Mouse (Mus musculus): ENCODE measurements around the gene Rab3a.

Gene Rab3a

DNA sequence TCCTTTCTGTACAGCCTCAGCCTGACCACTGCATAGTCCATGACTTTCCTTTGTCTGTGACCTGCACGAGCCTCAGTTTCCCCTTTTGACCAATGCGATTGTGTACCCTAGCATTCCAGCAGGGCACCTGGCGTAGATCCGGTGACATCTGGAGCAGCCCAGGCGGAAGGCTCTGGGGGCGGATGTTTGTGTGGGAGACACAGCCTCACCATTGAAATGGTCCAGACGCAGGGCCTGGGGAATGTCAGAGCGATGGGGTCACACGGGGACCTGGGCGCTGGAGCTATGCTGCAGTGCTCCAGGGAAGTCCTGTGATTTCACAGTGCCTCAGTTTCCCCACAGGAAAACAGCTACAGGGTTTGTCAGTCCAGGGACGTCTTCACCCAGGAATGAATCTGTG, 12.3 kb upstream of the Rab3a start:
- DNase-seq (ENCODE audit: low spot score), result no peak

- DNase-seq (ENCODE audit: low spot score), result no peak
These were observed 11.4 kb upstream of the Rab3a start for GRCm38 (mm10) chr8:70742981-70743655.

GRCm38 (mm10) chr8:70743656-70744590, 10.6 kb upstream of the Rab3a start:
- DNase-seq (ENCODE audit: low spot score), result peak; percentile 65

DNA sequence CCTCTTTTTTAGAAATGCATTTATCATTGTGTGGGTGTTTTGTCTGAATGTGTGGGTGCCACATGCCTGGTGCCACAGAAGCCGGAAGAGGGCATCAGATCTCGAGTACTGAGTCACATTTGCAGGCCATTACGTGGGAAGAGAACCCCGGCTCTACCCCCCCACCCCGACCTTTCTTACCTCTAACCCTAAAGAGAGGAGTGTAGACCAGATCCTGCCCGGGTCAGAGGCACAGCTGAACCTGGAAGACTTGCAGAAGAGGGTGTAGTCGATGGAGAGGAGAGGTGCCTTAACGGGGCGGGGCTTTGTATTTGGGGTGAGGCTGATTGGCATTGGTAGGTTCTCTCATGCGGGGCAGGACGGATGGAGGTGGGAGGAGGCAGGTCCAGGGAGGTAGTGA, 9.7 kb upstream of the Rab3a start:
- no peak for DNase-seq (ENCODE audit: low spot score)

- DNase-seq (ENCODE audit: low spot score), result no peak
These were observed 8.7 kb upstream of the Rab3a start for GRCm38 (mm10) chr8:70745691-70746220.

- DNase-seq (ENCODE audit: low spot score), result no peak
These were observed 7.8 kb upstream of the Rab3a start for GRCm38 (mm10) chr8:70746676-70747075.

- DNase-seq (ENCODE audit: low spot score), result no peak
These were observed 7.1 kb upstream of the Rab3a start for GRCm38 (mm10) chr8:70747211-70747890.

GRCm38 (mm10) chr8:70748246-70749096, 6.0 kb upstream of the Rab3a start:
- no peak for DNase-seq (ENCODE audit: low spot score)

- no peak for DNase-seq (ENCODE audit: low spot score)
These were observed 5.3 kb upstream of the Rab3a start for GRCm38 (mm10) chr8:70749097-70749674.

GRCm38 (mm10) chr8:70750128-70750680, 4.3 kb upstream of the Rab3a start:
- no peak for DNase-seq (ENCODE audit: low spot score)

DNA sequence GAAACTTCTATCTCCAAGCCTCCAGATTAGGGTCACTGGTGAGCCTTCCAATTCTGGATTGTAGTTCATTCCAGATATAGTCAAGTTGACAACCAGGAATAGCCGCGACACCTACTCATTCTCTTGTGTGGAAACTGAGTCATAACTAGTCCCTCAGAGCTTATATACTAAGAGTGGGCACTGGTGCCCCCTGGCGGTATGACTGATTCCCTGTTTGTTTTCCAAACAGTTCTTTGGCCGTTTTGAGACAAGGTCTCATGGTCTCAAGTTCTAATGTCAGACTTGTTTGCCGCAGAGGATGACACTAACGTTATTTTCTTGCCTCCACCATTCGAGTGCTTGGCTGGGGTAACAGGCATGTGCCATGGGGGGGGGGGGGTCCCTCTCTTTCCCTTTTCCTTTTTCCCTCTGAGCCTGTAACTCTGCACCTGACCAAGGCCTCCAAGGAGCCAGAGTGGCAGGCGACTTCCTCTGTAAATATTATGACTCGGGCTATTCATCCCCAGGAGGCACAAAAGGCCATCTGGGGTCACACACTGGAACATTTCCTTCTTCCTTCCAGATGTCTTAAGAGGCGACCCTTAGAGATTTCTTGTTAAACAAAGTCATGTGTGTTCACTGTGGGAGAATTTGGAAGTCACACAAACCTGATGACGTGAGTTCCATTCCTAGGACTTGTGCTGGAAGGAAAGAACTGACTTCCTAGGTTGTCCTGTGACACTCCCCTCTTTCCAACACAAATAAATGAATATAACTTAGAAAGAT, 2.3 kb upstream of the Rab3a start:
- DNase-seq (ENCODE audit: low spot score), result no peak

DNA sequence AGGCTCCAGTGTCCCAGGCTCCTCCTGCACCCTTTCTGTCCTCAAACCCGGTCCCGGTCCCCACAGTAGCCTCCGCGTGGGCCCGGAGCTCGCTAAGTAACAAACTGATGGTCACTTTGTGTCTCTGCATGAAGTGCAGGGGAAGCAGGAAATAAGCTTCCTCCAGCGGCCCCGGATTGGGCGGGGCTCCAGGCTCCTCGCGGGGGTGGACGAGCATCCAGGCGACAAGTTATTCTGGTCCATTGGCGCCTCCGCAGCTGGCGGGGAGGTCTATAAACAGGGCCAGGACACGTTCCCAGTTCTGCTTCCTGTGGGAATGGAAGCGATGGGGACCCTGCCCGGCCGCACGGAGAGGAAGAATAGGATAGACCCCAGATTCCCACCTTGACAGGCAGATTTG, 1.3 kb upstream of the Rab3a start:
- no peak for DNase-seq (ENCODE audit: low spot score)

- no peak for DNase-seq (ENCODE audit: low spot score)
These were observed 587 bp downstream of the Rab3a start for GRCm38 (mm10) chr8:70754871-70755660.

GRCm38 (mm10) chr8:70755661-70756475, 1.4 kb downstream of the Rab3a start:
- DNase-seq (ENCODE audit: low spot score), result no peak

DNA sequence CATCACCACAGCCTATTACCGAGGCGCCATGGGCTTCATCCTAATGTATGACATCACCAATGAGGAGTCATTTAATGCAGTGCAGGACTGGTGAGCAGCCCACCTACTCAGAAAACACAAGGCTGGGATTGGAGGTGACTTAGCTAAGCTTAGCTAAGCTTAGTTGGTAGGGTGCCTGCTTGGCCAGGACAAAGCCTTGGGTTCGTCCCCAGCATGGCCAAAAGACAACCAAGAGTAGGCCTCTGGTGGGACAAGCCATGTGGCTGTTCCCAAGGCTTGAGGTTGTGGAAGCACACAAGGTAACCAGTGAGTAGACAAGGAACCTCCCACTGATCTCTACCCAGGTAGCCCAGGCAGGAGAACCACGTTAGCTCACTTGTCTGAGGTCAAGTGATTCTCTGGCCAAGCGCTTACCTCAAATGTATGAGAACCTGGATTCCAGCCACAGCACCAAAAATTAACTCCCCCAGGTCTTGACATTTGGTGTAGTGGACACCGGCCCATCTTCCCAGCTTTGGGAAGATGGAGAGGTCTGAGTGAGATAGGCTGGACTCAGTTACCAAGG, 2.1 kb downstream of the Rab3a start:
- DNase-seq (ENCODE audit: low spot score), result no peak

DNA sequence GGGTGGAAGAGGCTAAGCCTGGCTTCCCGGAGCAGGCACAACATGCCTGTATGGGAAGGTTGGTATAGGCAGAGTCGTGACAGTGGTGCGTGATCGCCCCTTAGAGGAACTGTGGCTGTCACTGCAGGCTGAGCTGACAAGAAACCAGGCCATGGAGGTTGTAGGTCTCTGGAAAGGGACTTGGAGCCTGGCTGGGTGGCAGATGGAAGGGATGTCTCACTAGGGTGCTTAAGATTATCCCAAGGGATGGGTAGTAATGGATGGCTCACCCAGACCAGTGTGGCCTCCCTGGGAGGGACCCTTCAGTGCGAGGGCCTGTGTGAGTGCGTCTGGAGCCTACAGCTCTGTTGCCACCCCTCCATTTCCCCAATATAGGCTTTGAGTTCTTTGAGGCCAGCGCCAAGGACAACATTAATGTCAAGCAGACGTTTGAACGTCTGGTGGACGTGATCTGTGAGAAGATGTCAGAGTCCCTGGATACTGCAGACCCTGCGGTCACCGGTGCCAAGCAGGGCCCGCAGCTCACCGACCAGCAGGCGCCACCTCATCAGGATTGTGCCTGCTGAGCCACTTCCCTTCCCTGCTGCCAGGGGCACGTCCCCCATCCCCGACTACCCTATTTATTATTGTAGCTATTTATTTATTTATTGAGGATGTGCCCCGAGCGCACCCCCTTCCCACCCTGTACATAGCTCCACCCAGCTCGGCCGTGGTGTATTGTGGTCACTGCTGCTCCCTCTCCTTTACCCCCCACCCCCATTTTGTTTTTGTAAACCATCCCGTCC, 3.2 kb downstream of the Rab3a start:
- no peak for DNase-seq (ENCODE audit: low spot score)

GRCm38 (mm10) chr8:70758308-70758615, 3.8 kb downstream of the Rab3a start:
- no peak for DNase-seq (ENCODE audit: low spot score)

Data from ovary, adult 18-20 months (tissue).